Mouse (Mus musculus) testis, adult 2 months (tissue): ENCODE data around the gene Agpat3. TPM values are rescaled to one million over a fixed set of nuclear protein-coding genes. Genes with fewer than 3 reads are reported as not detected.
A peak's percentile ranks its signal among the peaks of the same experiment; 100 is the strongest.

ENCODE experiments used
- H3K27ac ChIP-seq: fragments of 200-500 bp; 2 replicates; pipeline ENCODE4 v1.5.1; 2012; ENCODE audit warnings: low read depth, low read length; ENCODE audit not compliant: control insufficient read depth, insufficient read depth
- H3K27me3 ChIP-seq: fragments of 200-500 bp; 2 replicates; pipeline ENCODE4 v1.6.1; 2012; ENCODE audit warnings: mild to moderate bottlenecking, low read length, moderate library complexity; ENCODE audit not compliant: control insufficient read depth, insufficient read depth
- H3K36me3 ChIP-seq: fragments of 200-500 bp; 2 replicates; pipeline ENCODE4 v1.6.1; 2012; ENCODE audit warnings: mild to moderate bottlenecking, low read length; ENCODE audit not compliant: control insufficient read depth, insufficient read depth
- H3K4me1 ChIP-seq: fragments of 200-500 bp; 2 replicates; pipeline ENCODE4 v1.6.1; 2012; ENCODE audit warnings: low read length; ENCODE audit not compliant: control insufficient read depth, insufficient read depth
- H3K4me3 ChIP-seq: fragments of 200-500 bp; 2 replicates; pipeline ENCODE4 v1.5.1; 2012; ENCODE audit warnings: low read depth, mild to moderate bottlenecking, low read length, moderate library complexity, mixed read lengths; ENCODE audit not compliant: control insufficient read depth
- CTCF ChIP-seq: fragments of 200-500 bp; IDR thresholded peaks from 2 replicates; pipeline ENCODE4 v1.5.1; 2012; ENCODE audit warnings: low read depth, mild to moderate bottlenecking, inconsistent platforms, low read length, moderate library complexity; ENCODE audit not compliant: control insufficient read depth, insufficient read depth, insufficient replicate concordance
- POLR2A ChIP-seq: fragments of 200-500 bp; IDR thresholded peaks from 2 replicates; pipeline ENCODE4 v1.6.1; 2012; ENCODE audit warnings: low read depth, mild to moderate bottlenecking, inconsistent platforms, low read length, moderate library complexity; ENCODE audit not compliant: control insufficient read depth
- polyA plus RNA-seq: library from polyadenylated mRNA; depleted of rRNA; stranded (reverse); fragments of >200 nt; gene quantifications from 2 replicates; pipeline ENCODE4 v1.2.3, GENCODE M21; 2012

Agpat3 gene
- polyA plus RNA-seq, 1 experiment = 1,109 TPM

- Histone ChIP-seq H3K4me1 (peaks cover 19% of the 10 kb centered on the region), H3K4me3 (peak overlapping the region; percentile 97), H3K27me3 (no peaks in the 10 kb centered on the region; the same call in 1 of the 2 replicates), H3K27ac (peak overlapping the region; percentile 58; the same call in 1 of the 2 replicates), H3K36me3 (no peaks in the 10 kb centered on the region; the same call in 1 of the 2 replicates)
- TF ChIP-seq POLR2A (no peak), CTCF (no peak)
Observed at GRCm38 (mm10) chr10:78350796-78351556, 1.3 kb downstream of the Agpat3 start.

- H3K4me1 ChIP-seq = peaks cover 19% of the 10 kb centered on the region
- H3K27me3 ChIP-seq = no peaks in the 10 kb centered on the region; the same call in 1 of the 2 replicates
- H3K27ac ChIP-seq = no peak overlapping the region
- H3K4me3 ChIP-seq = no peak overlapping the region; the same call in 1 of the 2 replicates
- TF ChIP-seq POLR2A (no peak), CTCF (no peak)
- H3K36me3 ChIP-seq = no peaks in the 10 kb centered on the region; the same call in 1 of the 2 replicates
Observed at GRCm38 (mm10) chr10:78349464-78350165, 2.7 kb downstream of the Agpat3 start.

- Histone ChIP-seq H3K36me3 (no peaks in the 10 kb centered on the region; the same call in 1 of the 2 replicates), H3K27ac (peak overlapping the region; percentile 10; the same call in 1 of the 2 replicates), H3K27me3 (no peaks in the 10 kb centered on the region; the same call in 1 of the 2 replicates), H3K4me3 (peak overlapping the region; percentile 71), H3K4me1 (peaks cover 18% of the 10 kb centered on the region)
- peak; percentile 28; the same call in 1 of the 2 replicates for TF ChIP-seq POLR2A
- TF ChIP-seq CTCF = no peak
Observed at GRCm38 (mm10) chr10:78348211-78348610, 4.1 kb downstream of the Agpat3 start.

GRCm38 (mm10) chr10:78347486-78347885 lies 4.8 kb downstream of the Agpat3 start:
- Histone ChIP-seq H3K4me1 (peaks cover 12% of the 10 kb centered on the region), H3K27ac (no peak overlapping the region), H3K27me3 (no peaks in the 10 kb centered on the region; the same call in 1 of the 2 replicates), H3K4me3 (peak overlapping the region; percentile 41), H3K36me3 (no peaks in the 10 kb centered on the region; the same call in 1 of the 2 replicates)
- no peak for TF ChIP-seq CTCF
- no peak for TF ChIP-seq POLR2A

GRCm38 (mm10) chr10:78345466-78345865 lies 6.8 kb downstream of the Agpat3 start:
- TF ChIP-seq CTCF (no peak), POLR2A (no peak)
- Histone ChIP-seq H3K27ac (no peak overlapping the region), H3K4me1 (peaks cover 6% of the 10 kb centered on the region), H3K27me3 (no peaks in the 10 kb centered on the region), H3K4me3 (no peak overlapping the region), H3K36me3 (no peaks in the 10 kb centered on the region; the same call in 1 of the 2 replicates)

- TF ChIP-seq CTCF (no peak), POLR2A (no peak)
- Histone ChIP-seq H3K27ac (no peak overlapping the region), H3K27me3 (no peaks in the 10 kb centered on the region)
Observed at GRCm38 (mm10) chr10:78342091-78342490, 10.2 kb downstream of the Agpat3 start.

GRCm38 (mm10) chr10:78338180-78338579 lies 14.1 kb downstream of the Agpat3 start:
- Histone ChIP-seq H3K27ac (no peak overlapping the region), H3K4me3 (no peak overlapping the region), H3K27me3 (no peaks in the 10 kb centered on the region), H3K36me3 (no peaks in the 10 kb centered on the region), H3K4me1 (0 out of 2 replicates have a peak, but pooled peaks cover 2% of the 10 kb centered on the region)
- TF ChIP-seq CTCF (no peak), POLR2A (no peak)

More at GRCm38 (mm10) chr10:78342091-78342490, 10.2 kb downstream of the Agpat3 start:
- Histone ChIP-seq H3K36me3 (no peaks in the 10 kb centered on the region), H3K4me1 (peaks cover 2% of the 10 kb centered on the region; the same call in 1 of the 2 replicates), H3K4me3 (no peak overlapping the region)
